ENCODE assay signal across 8 mouse cellular contexts in genomic region chr13:48566116-48566935, GRCm38 (mm10). TPM values are rescaled to one million over a fixed set of nuclear protein-coding genes. Genes with fewer than 3 reads are reported as not detected.
DNase-seq lines count a peak whose midpoint lies in the region; ATAC-seq and TF ChIP-seq lines count a peak whose summit lies in the region.

No protein-coding gene starts in this region.

- H3K9me3 ChIP-seq in hindbrain, embryonic 14.5 days (ENCODE audit: control insufficient read depth, low read length): no peaks in the 10 kb centered on the region

- no peaks in the 10 kb centered on the region for H3K27me3 ChIP-seq in hindbrain, embryonic 14.5 days (ENCODE audit: control insufficient read depth, insufficient read depth, low read length)

- H3K9ac ChIP-seq in hindbrain, embryonic 14.5 days: no peak overlapping the region

- H3K36me3 ChIP-seq in hindbrain, embryonic 14.5 days (replicated peaks; ENCODE audit: control insufficient read depth, insufficient read depth): no peaks in the 10 kb centered on the region

- DNase-seq in NIH3T3 (ENCODE audit: low read depth): peak; percentile 99
- peak; percentile 78 to 87 for DNase-seq in cerebellum, postnatal 14 days
- DNase-seq in gastrocnemius, adult 2 months: peak; percentile 93
- peak; percentile 76 for DNase-seq in hindbrain, embryonic 14.5 days (ENCODE audit: low spot score)
- peak; percentile 40 to 52 for DNase-seq in layer of hippocampus, postnatal 36 days
- DNase-seq in lung, postnatal 10 days: peak; percentile 96
- DNase-seq in right cerebral cortex, adult 18-20 months: peak; percentile 60
- no peak for DNase-seq in thymus, postnatal 36 days

- no peak for TF ChIP-seq CTCF in gastrocnemius, adult 2 months (IDR thresholded peaks at IDR 0.05)

- no peak overlapping the region for H3K4me2 ChIP-seq in hindbrain, embryonic 14.5 days (replicated peaks)

- 0 out of 2 replicates have a peak, but pooled peaks cover 8% of the 10 kb centered on the region for H3K4me1 ChIP-seq in hindbrain, embryonic 14.5 days (replicated peaks; ENCODE audit: control insufficient read depth, insufficient read depth, low read length)

- peak overlapping the region; percentile 92 for H3K27ac ChIP-seq in gastrocnemius, adult 2 months
- H3K27ac ChIP-seq in hindbrain, embryonic 14.5 days: peak overlapping the region; percentile 70

- WGBS in hindbrain, embryonic 14.5 days: 19% methylated on average over 13 of the region's 13 CpGs

- intact Hi-C loops in gastrocnemius, adult 2 months (cut with DNase I): no loop called here

- H3K4me3 ChIP-seq in gastrocnemius, adult 2 months: peak overlapping the region; percentile 39
- H3K4me3 ChIP-seq in hindbrain, embryonic 14.5 days (replicated peaks; ENCODE audit: low read length): no peak overlapping the region

- peak; percentile 60; the same call in 1 of the 2 replicates for ATAC-seq in hindbrain, embryonic 14.5 days (ENCODE audit: low FRiP score)

RNA-seq across cellular contexts. Expression of gene A830005F24Rik, which starts 53.0 kb away (rescaled TPM):
- under 1 TPM in 1 of 2 experiments, not detected in 1; 0.31 TPM for total RNA-seq in gastrocnemius, adult 2 months (2021)
- polyA plus RNA-seq in hindbrain, embryonic 14.5 days (2014; fragmentation: Nextera tagmentation; extraction: Ambion mirVana): 2.9 and 3.4 TPM in 2 replicates
- 1 to 10 TPM; 1.7 to 1.9 TPM for total RNA-seq in layer of hippocampus, postnatal 36 days (2021)

RNA-seq across cellular contexts. Expression of gene Zfp169, which starts 53.1 kb away (rescaled TPM):
- 1 to 10 TPM; 3.6 to 3.7 TPM for total RNA-seq in gastrocnemius, adult 2 months (2021)
- polyA plus RNA-seq in hindbrain, embryonic 14.5 days (2014; fragmentation: Nextera tagmentation; extraction: Ambion mirVana): 6.8 and 9.4 TPM in 2 replicates
- 10 to 100 TPM; 23.9 to 25.1 TPM for total RNA-seq in layer of hippocampus, postnatal 36 days (2021)

RNA-seq across cellular contexts. Expression of gene Ptpdc1, which starts 59.1 kb away (rescaled TPM):
- 1 to 10 TPM; 3.2 to 4.7 TPM for total RNA-seq in gastrocnemius, adult 2 months (2021)
- 21.6 and 21.7 TPM in 2 replicates for polyA plus RNA-seq in hindbrain, embryonic 14.5 days (2014; fragmentation: Nextera tagmentation; extraction: Ambion mirVana)
- 10 to 100 TPM; 42.5 to 47.1 TPM for total RNA-seq in layer of hippocampus, postnatal 36 days (2021)

Comparison
In these comparisons a context has a peak if more than half of its experiments do, and no peak if none do; other contexts are left out.
1. DNase-seq: peak in NIH3T3 (single experiment), cerebellum, postnatal 14 days (2 of 2), gastrocnemius, adult 2 months (single experiment), hindbrain, embryonic 14.5 days (single experiment), layer of hippocampus, postnatal 36 days (2 of 2), lung, postnatal 10 days (single experiment) and right cerebral cortex, adult 18-20 months (single experiment); none in thymus, postnatal 36 days (0 of 2).
2. RNA of gene Zfp169, which starts 53.1 kb away (total RNA-seq): 23.9 to 25.1 TPM in layer of hippocampus, postnatal 36 days; 3.6 to 3.7 TPM in gastrocnemius, adult 2 months; every median in the first group is over 4 times any median in the second.
3. RNA of gene Ptpdc1, which starts 59.1 kb away (total RNA-seq): 42.5 to 47.1 TPM in layer of hippocampus, postnatal 36 days; 3.2 to 4.7 TPM in gastrocnemius, adult 2 months; every median in the first group is over 4 times any median in the second.